Mouse (Mus musculus) spleen, adult 10 weeks (tissue): ENCODE data around the gene Pank1. TPM values are rescaled to one million over a fixed set of nuclear protein-coding genes. Genes with fewer than 3 reads are reported as not detected.

Experiments
- polyA plus RNA-seq: library from polyadenylated mRNA; stranded (reverse); fragments of 350-450 nt; fragmentation: Illumina TruSeq; extraction: RNeasy Lipid Tissue Mini Kit (QIAGEN cat#74804); gene quantifications from one replicate; pipeline ENCODE4 v1.2.3, GENCODE M21; 2015; ENCODE audit warnings: low replicate concordance; ENCODE audit not compliant: insufficient read depth

The Pank1 gene
- polyA plus RNA-seq: 5.6 TPM

GRCm38 (mm10) chr19:34878603-34879541 lies at the start of gene Pank1:
Gene Pank1, minus strand, starts transcription at chr19:34879455.

GRCm38 (mm10) chr19:34921652-34922602 lies 42.7 kb upstream of the Pank1 start, which contains the start of gene Kif20b:
Gene Kif20b, plus strand, starts transcription at chr19:34922361.

Other genes starting within 250 kb of the Pank1 start
- 0.77 TPM for gene Ifit1bl2, start 238.7 kb downstream of the Pank1 start, polyA plus RNA-seq
- 13.5 TPM for gene Ifit1, start 238.6 kb downstream of the Pank1 start, polyA plus RNA-seq
- gene Slc16a12, start 132.2 kb downstream of the Pank1 start, polyA plus RNA-seq: 0.44 TPM
- gene Kif20b, start 42.9 kb upstream of the Pank1 start, polyA plus RNA-seq: 25.6 TPM